Mouse (Mus musculus): ENCODE measurements around the gene Ralbp1.

DNA sequence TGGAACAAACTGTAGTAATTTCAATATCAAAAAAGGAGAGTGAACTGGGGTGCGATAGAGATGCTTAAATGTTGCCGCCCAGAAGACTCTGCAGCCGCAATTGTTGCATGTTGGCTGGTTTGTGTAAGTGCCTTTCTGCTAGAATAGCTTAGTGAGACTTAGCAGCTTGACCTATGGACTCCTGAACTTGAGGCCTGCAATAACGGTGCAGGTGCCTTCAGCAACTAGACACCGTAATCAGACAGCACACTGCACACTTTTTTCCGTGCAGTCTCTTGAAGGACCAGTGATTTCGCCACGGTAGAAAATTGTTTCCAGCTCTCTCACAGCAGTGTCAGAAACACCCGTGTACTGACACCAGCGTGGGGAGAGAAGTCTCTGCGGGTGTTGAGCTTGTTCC, 56.6 kb downstream of the Ralbp1 start:
- TF ChIP-seq CHD1 (IDR thresholded peaks at IDR 0.05; ENCODE audit: low read depth, low read length) (no peak), TBP (IDR thresholded peaks at IDR 0.05; ENCODE audit: low read depth, low read length) (no peak), MAZ (IDR thresholded peaks at IDR 0.05; ENCODE audit: low read depth, low read length) (no peak), CTCF (IDR thresholded peaks at IDR 0.05 in 2 of 3, conservative IDR thresholded peaks at IDR 0.05 in 1 of 3; ENCODE audit: control insufficient read depth in 1 of 3, insufficient read depth in 1 of 3, low read depth in 2 of 3, low read length in 3 of 3, poor library complexity in 1 of 3, severe bottlenecking in 1 of 3) (no peak), NRF1 (IDR thresholded peaks at IDR 0.05; ENCODE audit: insufficient read depth, low read depth, low read length, poor library complexity, severe bottlenecking) (no peak), ELF1 (IDR thresholded peaks at IDR 0.05; ENCODE audit: low read depth, low read length) (no peak), POLR2A (IDR thresholded peaks at IDR 0.05; ENCODE audit: control insufficient read depth in 1 of 2, insufficient read depth in 1 of 2, low read depth in 1 of 2, low read length in 2 of 2, poor library complexity in 1 of 2) (no peak), ZKSCAN1 (IDR thresholded peaks at IDR 0.05; ENCODE audit: low read depth, low read length) (no peak), ETS1 (IDR thresholded peaks at IDR 0.05; ENCODE audit: low read depth, low read length) (no peak), RCOR1 (IDR thresholded peaks at IDR 0.05; ENCODE audit: low read depth, low read length) (no peak), MEF2A (IDR thresholded peaks at IDR 0.05; ENCODE audit: extremely low read depth, insufficient replicate concordance, low read depth, low read length, poor library complexity, severe bottlenecking) (no peak)
